Mouse (Mus musculus) stomach, postnatal 0 days (tissue): ENCODE results near the gene Mical2. TPM values are rescaled to one million over a fixed set of nuclear protein-coding genes. Genes with fewer than 3 reads are reported as not detected.

Experiments
- ATAC-seq: fragments of 200-750 bp; cut with Nextera tagmentation; 2 replicates; pipeline ENCODE4 v1.8.0; 2017; ENCODE audit not compliant: low FRiP score, low TSS enrichment
- DNase-seq: peaks from one replicate; pipeline ENCODE4 v3.0.0-alpha.2; 2016; ENCODE audit warnings: low spot score
- H3K27ac ChIP-seq: fragments of 300-500 bp; sonication (generic); replicated peaks from 2 replicates; pipeline ENCODE4 v1.5.1; 2014; ENCODE audit warnings: mild to moderate bottlenecking, control low read depth
- H3K27me3 ChIP-seq: fragments of 300-500 bp; sonication (generic); 2 replicates; pipeline ENCODE4 v1.6.1; 2014; ENCODE audit warnings: low read length; ENCODE audit not compliant: control insufficient read depth, insufficient read depth
- H3K36me3 ChIP-seq: fragments of 300-500 bp; sonication (generic); 2 replicates; pipeline ENCODE4 v1.6.1; 2014; ENCODE audit warnings: low read length, mixed read lengths; ENCODE audit not compliant: control insufficient read depth, insufficient read depth
- H3K4me1 ChIP-seq: fragments of 300-500 bp; sonication (generic); replicated peaks from 2 replicates; pipeline ENCODE4 v1.6.1; 2014; ENCODE audit warnings: antibody characterized with exemption; ENCODE audit not compliant: control insufficient read depth, insufficient read depth
- H3K4me2 ChIP-seq: fragments of 300-500 bp; sonication (generic); replicated peaks from 2 replicates; pipeline ENCODE4 v1.6.1; 2014; ENCODE audit warnings: low read depth, mild to moderate bottlenecking, control low read depth, moderate library complexity
- H3K4me3 ChIP-seq: fragments of 300-500 bp; sonication (generic); 2 replicates; pipeline ENCODE4 v1.5.1; 2014; ENCODE audit warnings: low read depth, low read length, control low read depth
- H3K9ac ChIP-seq: fragments of 300-500 bp; sonication (generic); 2 replicates; pipeline ENCODE4 v1.6.1; 2014; ENCODE audit warnings: mild to moderate bottlenecking, low read length, control low read depth, mixed read lengths
- H3K9me3 ChIP-seq: fragments of 300-500 bp; sonication (generic); 2 replicates; pipeline ENCODE4 v1.6.1; 2016; ENCODE audit warnings: low read length; ENCODE audit not compliant: control insufficient read depth
- CTCF ChIP-seq: IDR thresholded peaks from 2 replicates; pipeline ENCODE4 v1.5.1; 2016; ENCODE audit warnings: antibody characterized with exemption, low read depth, mild to moderate bottlenecking, moderate library complexity
- EP300 ChIP-seq: optimal IDR thresholded peaks from 2 replicates; pipeline ENCODE3; 2016; ENCODE audit warnings: antibody characterized with exemption
- WGBS: fragments of 180-500 bp; shearing (Covaris S2); extraction: QIAGEN DNeasy Blood & Tissue Kit; methylation state at CpG from one replicate; pipeline ENCODE4 v1.1.7; 2014; 5-methylcytosine and 5-hydroxymethylcytosine counted together
- polyA plus RNA-seq: library from polyadenylated mRNA; unstranded; fragments of >200 nt; fragmentation: Nextera tagmentation; extraction: Ambion mirVana; gene quantifications from 2 replicates; pipeline ENCODE4 v1.2.1, GENCODE M21; 2015

The Mical2 gene
- polyA plus RNA-seq, 1 experiment from 2014 or later = 8.4 TPM

- H3K4me2 ChIP-seq = no peak overlapping the region
- H3K27me3 ChIP-seq = no peaks in the 10 kb centered on the region
- WGBS = 34% methylated on average over 7 of the region's 7 CpGs
- H3K9me3 ChIP-seq = no peaks in the 10 kb centered on the region
- H3K4me1 ChIP-seq = peaks cover 3% of the 10 kb centered on the region; the same call in 1 of the 2 replicates
- H3K27ac ChIP-seq = peak overlapping the region; percentile 53
- H3K4me3 ChIP-seq = no peak overlapping the region
- no peak overlapping the region for H3K9ac ChIP-seq
- no peaks in the 10 kb centered on the region for H3K36me3 ChIP-seq
- DNase-seq (no peak), ATAC-seq (no peak)
- TF ChIP-seq EP300 = no peak
- no peak for TF ChIP-seq CTCF
These were observed 7.8 kb downstream of the Mical2 start for GRCm38 (mm10) chr7:112233345-112234005.

GRCm38 (mm10) chr7:112234410-112234809 lies 8.8 kb downstream of the Mical2 start:
- H3K9ac ChIP-seq = no peak overlapping the region
- no peaks in the 10 kb centered on the region for H3K36me3 ChIP-seq
- ATAC-seq (no peak), DNase-seq (no peak)
- H3K9me3 ChIP-seq = no peaks in the 10 kb centered on the region
- H3K4me3 ChIP-seq = no peak overlapping the region
- no peak overlapping the region for H3K4me2 ChIP-seq
- no peaks in the 10 kb centered on the region for H3K27me3 ChIP-seq
- no peak overlapping the region for H3K27ac ChIP-seq
- 86% methylated on average over 4 of the region's 4 CpGs for WGBS
- no peak for TF ChIP-seq EP300
- TF ChIP-seq CTCF = no peak
- peaks cover 3% of the 10 kb centered on the region; the same call in 1 of the 2 replicates for H3K4me1 ChIP-seq

- Histone ChIP-seq H3K4me1 (peaks cover 3% of the 10 kb centered on the region; the same call in 1 of the 2 replicates), H3K4me2 (no peak overlapping the region), H3K36me3 (no peaks in the 10 kb centered on the region), H3K9me3 (no peaks in the 10 kb centered on the region), H3K27me3 (no peaks in the 10 kb centered on the region), H3K9ac (no peak overlapping the region), H3K4me3 (no peak overlapping the region), H3K27ac (no peak overlapping the region)
- TF ChIP-seq EP300 (no peak), CTCF (no peak)
- WGBS = 77% methylated on average over 4 of the region's 4 CpGs
- ATAC-seq (no peak), DNase-seq (no peak)
These were observed 9.8 kb downstream of the Mical2 start for GRCm38 (mm10) chr7:112235493-112235892.

GRCm38 (mm10) chr7:112237211-112237610 lies 11.6 kb downstream of the Mical2 start:
- no peak overlapping the region for H3K27ac ChIP-seq
- no peak overlapping the region for H3K9ac ChIP-seq
- no peak overlapping the region for H3K4me3 ChIP-seq
- no peak overlapping the region for H3K4me2 ChIP-seq
- peaks cover 3% of the 10 kb centered on the region; the same call in 1 of the 2 replicates for H3K4me1 ChIP-seq
- no peaks in the 10 kb centered on the region for H3K27me3 ChIP-seq
- no peak for ATAC-seq
- H3K36me3 ChIP-seq = no peaks in the 10 kb centered on the region
- H3K9me3 ChIP-seq = no peaks in the 10 kb centered on the region
- TF ChIP-seq EP300 = no peak
- no peak for TF ChIP-seq CTCF
- DNase-seq = no peak
- WGBS = 91% methylated on average over 7 of the region's 7 CpGs

- H3K27ac ChIP-seq = no peak overlapping the region; the same call in 1 of the 2 replicates
- H3K9me3 ChIP-seq = no peaks in the 10 kb centered on the region
- DNase-seq (no peak), ATAC-seq (no peak)
- WGBS = 35% methylated on average over 3 of the region's 3 CpGs
- H3K4me2 ChIP-seq = no peak overlapping the region
- no peak overlapping the region for H3K9ac ChIP-seq
- H3K27me3 ChIP-seq = no peaks in the 10 kb centered on the region
- no peak for TF ChIP-seq CTCF
- no peak for TF ChIP-seq EP300
- H3K36me3 ChIP-seq = no peaks in the 10 kb centered on the region
- H3K4me3 ChIP-seq = no peak overlapping the region
- peaks cover 3% of the 10 kb centered on the region; the same call in 1 of the 2 replicates for H3K4me1 ChIP-seq
These were observed 12.2 kb downstream of the Mical2 start for GRCm38 (mm10) chr7:112237868-112238267.

GRCm38 (mm10) chr7:112238768-112239728 lies 13.4 kb downstream of the Mical2 start:
- no peak overlapping the region for H3K9ac ChIP-seq
- peak overlapping the region; percentile 67 for H3K27ac ChIP-seq
- H3K36me3 ChIP-seq = no peaks in the 10 kb centered on the region
- peaks cover under 1% of the 10 kb centered on the region for H3K4me1 ChIP-seq
- no peaks in the 10 kb centered on the region for H3K9me3 ChIP-seq
- H3K27me3 ChIP-seq = no peaks in the 10 kb centered on the region
- H3K4me3 ChIP-seq = no peak overlapping the region
- no peak for TF ChIP-seq EP300
- TF ChIP-seq CTCF = no peak
- WGBS = 46% methylated on average over 10 of the region's 10 CpGs
- DNase-seq = peak; percentile 41
- no peak overlapping the region for H3K4me2 ChIP-seq
- peak; percentile 75 for ATAC-seq
